Mouse (Mus musculus) hindbrain, embryonic 16.5 days (tissue): ENCODE measurements around the gene Gck. TPM values are rescaled to one million over a fixed set of nuclear protein-coding genes. Genes with fewer than 3 reads are reported as not detected.

ENCODE experiments used
- ATAC-seq: fragments of 200-750 bp; cut with Nextera tagmentation; 2 replicates; pipeline ENCODE4 v1.8.0; 2017; ENCODE audit warnings: moderate TSS enrichment, moderate library complexity
- H3K27ac ChIP-seq: fragments of 300-500 bp; sonication (generic); 2 replicates; pipeline ENCODE4 v1.5.1; 2014; ENCODE audit warnings: low read depth, mild to moderate bottlenecking, control low read depth, low read length, moderate library complexity
- H3K27me3 ChIP-seq: fragments of 300-500 bp; sonication (generic); replicated peaks from 2 replicates; pipeline ENCODE4 v1.6.1; 2014; ENCODE audit warnings: low read length; ENCODE audit not compliant: control insufficient read depth, insufficient read depth
- H3K36me3 ChIP-seq: fragments of 300-500 bp; sonication (generic); 2 replicates; pipeline ENCODE4 v1.6.1; 2014; ENCODE audit warnings: mild to moderate bottlenecking, low read length, moderate library complexity, mixed read lengths; ENCODE audit not compliant: control insufficient read depth, insufficient read depth
- H3K4me1 ChIP-seq: fragments of 300-500 bp; sonication (generic); 2 replicates; pipeline ENCODE4 v1.6.1; 2014; ENCODE audit warnings: low read depth, low read length; ENCODE audit not compliant: control insufficient read depth, insufficient read depth
- H3K4me2 ChIP-seq: fragments of 300-500 bp; sonication (generic); 2 replicates; pipeline ENCODE4 v1.6.1; 2014; ENCODE audit warnings: mild to moderate bottlenecking, low read length, control low read depth, moderate library complexity
- H3K4me3 ChIP-seq: fragments of 300-500 bp; sonication (generic); 2 replicates; pipeline ENCODE4 v1.5.1; 2014; ENCODE audit warnings: mild to moderate bottlenecking, low read length, control low read depth, moderate library complexity
- H3K9ac ChIP-seq: fragments of 300-500 bp; sonication (generic); 2 replicates; pipeline ENCODE4 v1.6.1; 2014; ENCODE audit warnings: low read depth, mild to moderate bottlenecking, control low read depth, low read length, moderate library complexity
- H3K9me3 ChIP-seq: fragments of 300-500 bp; sonication (generic); 2 replicates; pipeline ENCODE4 v1.6.1; 2014; ENCODE audit warnings: mild to moderate bottlenecking, low read length, moderate library complexity; ENCODE audit not compliant: control insufficient read depth
- WGBS: fragments of 180-500 bp; shearing (Covaris S2); extraction: QIAGEN DNeasy Blood & Tissue Kit; methylation state at CpG from one replicate; pipeline ENCODE4 v1.1.7; 2014; 5-methylcytosine and 5-hydroxymethylcytosine counted together
- polyA plus RNA-seq: library from polyadenylated mRNA; unstranded; fragments of >200 nt; fragmentation: Nextera tagmentation; extraction: Ambion mirVana; gene quantifications from 2 replicates; pipeline ENCODE4 v1.2.1, GENCODE M21; 2015

Gene Gck
- polyA plus RNA-seq, 1 experiment from 2014 or later: 6.6 TPM

DNA sequence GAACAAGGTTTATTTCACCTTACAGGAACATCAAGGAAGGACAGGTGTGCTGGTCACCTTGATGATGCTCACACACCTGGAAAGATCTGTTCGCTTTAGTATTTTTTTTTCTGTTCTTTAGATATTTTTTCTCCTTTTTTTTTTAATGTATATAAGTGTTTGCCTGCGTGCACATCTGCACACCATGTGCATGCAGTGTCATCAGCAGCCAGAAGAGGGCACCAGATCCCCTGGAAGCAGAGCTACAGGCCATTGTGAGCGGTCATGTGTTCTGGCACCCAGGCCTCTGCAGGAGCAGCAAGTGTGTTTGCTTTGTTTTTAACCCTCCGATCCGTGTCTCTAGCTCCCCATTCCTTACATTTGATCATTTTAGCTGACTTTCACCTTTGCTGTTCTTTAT is 70.0 kb downstream of the Gck start:
- ATAC-seq: no peak
- Histone ChIP-seq H3K27ac (no peak overlapping the region), H3K4me2 (no peak overlapping the region), H3K4me3 (no peak overlapping the region), H3K36me3 (peaks cover under 1% of the 10 kb centered on the region), H3K27me3 (no peaks in the 10 kb centered on the region), H3K4me1 (peaks cover 17% of the 10 kb centered on the region), H3K9ac (no peak overlapping the region), H3K9me3 (no peaks in the 10 kb centered on the region)
- WGBS: 50% methylated on average over 5 of the region's 5 CpGs

DNA sequence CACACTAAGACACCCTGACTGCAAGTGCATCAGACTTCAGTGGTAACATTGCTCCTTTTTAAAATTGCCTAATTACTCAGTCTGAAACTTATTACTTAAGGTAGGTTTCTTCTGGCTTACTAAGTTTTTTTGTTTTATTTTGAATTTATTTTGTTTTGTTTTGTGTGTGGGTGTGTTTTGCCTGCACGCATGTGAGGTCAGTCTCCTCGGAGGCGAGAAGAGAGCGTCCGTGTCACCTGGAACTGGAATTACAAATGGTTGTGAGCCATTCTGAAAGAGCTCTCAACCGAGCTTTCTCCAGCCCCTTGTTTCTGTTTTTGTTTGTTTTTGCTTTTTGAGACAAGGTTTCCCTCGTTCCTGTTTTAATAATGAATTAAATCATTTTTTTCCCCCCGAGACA is 71.2 kb downstream of the Gck start:
- Histone ChIP-seq H3K27me3 (no peaks in the 10 kb centered on the region), H3K36me3 (peaks cover 13% of the 10 kb centered on the region), H3K4me1 (peaks cover 17% of the 10 kb centered on the region), H3K4me2 (peak overlapping the region; percentile 76), H3K27ac (peak overlapping the region; percentile 90), H3K4me3 (peak overlapping the region; percentile 82), H3K9me3 (no peaks in the 10 kb centered on the region), H3K9ac (peak overlapping the region; percentile 74)
- no peak for ATAC-seq
- WGBS: 40% methylated on average over 8 of the region's 8 CpGs

DNA sequence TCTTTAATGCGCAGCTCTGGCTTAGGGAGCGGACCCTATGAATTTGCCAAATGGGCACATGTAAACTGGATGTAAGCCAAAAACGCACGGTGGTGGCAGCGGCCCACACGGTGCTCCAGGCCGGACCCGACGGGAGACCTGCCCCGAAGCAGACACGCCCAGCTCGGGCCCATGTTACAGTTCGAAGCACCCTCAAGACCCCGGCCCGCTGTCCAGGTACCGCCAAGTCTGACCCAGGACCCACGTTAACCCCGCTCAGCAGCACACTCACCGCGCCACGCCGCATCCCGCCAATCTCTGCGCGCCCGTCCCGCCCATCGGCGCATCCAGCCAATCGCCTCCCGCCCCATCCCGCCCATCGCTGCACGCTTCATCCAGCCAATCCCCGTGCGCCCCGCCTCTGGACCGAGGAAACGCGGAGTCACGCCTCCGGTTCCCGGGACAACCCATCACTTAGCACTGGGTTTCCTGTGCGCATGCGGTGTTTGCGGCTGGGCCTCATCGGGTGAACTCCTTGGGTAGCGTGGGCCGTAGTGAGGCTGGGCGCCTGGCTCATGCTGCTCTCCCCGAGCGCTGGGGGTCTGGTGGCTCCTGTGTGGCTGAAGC is 71.9 kb downstream of the Gck start, which contains the start of gene Pold2:
Gene Pold2 (minus strand): TSS at position 372 of the 606 bp plus-strand sequence.
- Histone ChIP-seq H3K27ac (peak within 1 kb of the TSS; percentile 90), H3K9ac (peak within 1 kb of the TSS; percentile 78), H3K9me3 (no peaks in the 10 kb centered on the region), H3K36me3 (peaks cover 18% of the 10 kb centered on the region), H3K4me1 (peaks cover 17% of the 10 kb centered on the region), H3K4me3 (peak within 1 kb of the TSS; percentile 82), H3K27me3 (no peaks in the 10 kb centered on the region), H3K4me2 (peak within 1 kb of the TSS; percentile 76)
- peak; percentile 99 for ATAC-seq
- under 1% methylated on average over 52 of the region's 52 CpGs for WGBS

DNA sequence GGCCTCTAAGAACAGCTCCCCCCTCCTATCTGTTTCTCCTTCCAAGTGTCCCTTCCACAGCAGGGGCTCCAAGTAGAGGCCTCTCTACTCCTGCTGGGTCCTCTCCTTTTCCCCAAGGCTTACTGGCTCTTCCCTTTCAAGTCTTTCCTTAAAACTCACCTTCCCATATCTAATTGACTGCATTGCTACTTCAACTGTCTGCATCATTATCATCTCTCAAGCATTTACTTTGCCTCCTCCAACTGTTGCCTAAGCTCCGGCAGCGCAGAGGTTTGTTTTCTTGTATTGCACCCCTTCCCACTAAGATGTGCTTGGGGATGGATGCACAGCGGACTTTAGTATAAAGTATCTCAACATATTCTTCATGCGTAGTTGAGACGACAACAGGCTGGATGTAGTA is 72.5 kb downstream of the Gck start:
- H3K36me3 ChIP-seq: peaks cover 22% of the 10 kb centered on the region
- no peaks in the 10 kb centered on the region for H3K9me3 ChIP-seq
- H3K4me1 ChIP-seq: peaks cover 17% of the 10 kb centered on the region
- H3K4me2 ChIP-seq: peak overlapping the region; percentile 76
- no peak overlapping the region for H3K27ac ChIP-seq
- 2% methylated on average over 5 of the region's 5 CpGs for WGBS
- no peak for ATAC-seq
- peak overlapping the region; percentile 82 for H3K4me3 ChIP-seq
- no peaks in the 10 kb centered on the region for H3K27me3 ChIP-seq
- peak overlapping the region; percentile 78 for H3K9ac ChIP-seq

DNA sequence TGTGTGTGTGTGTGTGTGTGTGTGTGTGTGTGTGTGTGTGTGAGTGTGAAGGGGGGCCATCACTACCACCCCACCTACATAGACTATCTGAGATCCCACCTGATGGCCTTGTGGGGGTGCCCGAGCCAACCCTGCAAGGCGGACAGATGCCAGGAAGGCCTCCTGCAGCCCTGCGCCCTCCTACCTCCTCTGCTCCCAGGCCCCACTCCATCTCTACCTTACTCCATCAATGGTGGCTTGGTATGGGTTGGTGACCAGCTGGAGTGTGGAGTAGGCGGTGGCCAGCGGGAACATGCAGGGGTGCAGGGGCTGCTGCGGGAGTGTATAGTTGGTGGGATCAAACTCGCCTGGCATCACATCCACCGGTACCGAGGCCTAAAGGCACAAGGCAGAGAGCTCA is 76.7 kb downstream of the Gck start:
- peaks cover 31% of the 10 kb centered on the region for H3K36me3 ChIP-seq
- H3K27ac ChIP-seq: no peak overlapping the region
- H3K4me1 ChIP-seq: peaks cover 13% of the 10 kb centered on the region
- 96% methylated on average over 9 of the region's 9 CpGs for WGBS
- H3K4me3 ChIP-seq: no peak overlapping the region
- no peaks in the 10 kb centered on the region for H3K27me3 ChIP-seq
- no peak for ATAC-seq
- H3K9me3 ChIP-seq: no peaks in the 10 kb centered on the region
- H3K4me2 ChIP-seq: no peak overlapping the region
- no peak overlapping the region for H3K9ac ChIP-seq

DNA sequence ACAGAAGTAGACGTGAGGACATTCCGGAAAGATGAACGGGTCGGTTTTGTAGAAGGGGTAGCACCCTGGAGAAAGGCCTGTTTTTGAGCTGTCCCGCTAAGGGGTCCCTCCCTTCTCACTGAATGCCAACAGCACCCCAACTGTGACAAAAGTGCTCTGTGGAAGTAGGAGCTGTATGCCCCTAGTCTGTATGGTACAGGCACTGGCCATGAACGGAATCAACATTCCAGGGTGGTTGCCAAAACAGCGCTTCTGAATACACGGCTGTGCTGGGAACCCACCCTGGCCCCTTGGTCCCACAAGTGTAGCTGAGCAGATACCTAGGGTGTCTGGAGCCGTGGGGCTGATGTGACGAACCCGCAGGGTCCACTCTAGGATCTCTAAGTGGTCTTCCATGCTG is 77.2 kb downstream of the Gck start:
- no peak overlapping the region for H3K27ac ChIP-seq
- ATAC-seq: no peak
- peaks cover 13% of the 10 kb centered on the region for H3K4me1 ChIP-seq
- WGBS: 95% methylated on average over 11 of the region's 11 CpGs
- peaks cover 31% of the 10 kb centered on the region for H3K36me3 ChIP-seq
- H3K27me3 ChIP-seq: no peaks in the 10 kb centered on the region
- no peak overlapping the region for H3K9ac ChIP-seq
- no peaks in the 10 kb centered on the region for H3K9me3 ChIP-seq
- no peak overlapping the region for H3K4me3 ChIP-seq
- no peak overlapping the region for H3K4me2 ChIP-seq

DNA sequence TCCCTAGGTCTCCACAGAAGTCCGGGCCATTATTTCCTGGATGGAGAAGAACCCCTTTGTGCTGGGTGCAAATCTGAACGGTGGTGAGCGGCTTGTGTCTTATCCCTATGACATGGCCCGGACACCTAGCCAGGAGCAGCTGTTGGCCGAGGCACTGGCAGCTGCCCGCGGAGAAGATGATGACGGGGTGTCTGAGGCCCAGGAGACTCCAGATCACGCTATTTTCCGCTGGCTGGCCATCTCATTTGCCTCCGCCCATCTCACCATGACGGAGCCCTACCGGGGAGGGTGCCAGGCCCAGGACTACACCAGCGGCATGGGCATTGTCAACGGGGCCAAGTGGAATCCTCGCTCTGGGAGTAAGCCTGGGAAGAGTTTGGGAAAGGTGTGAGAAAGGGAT is 79.8 kb downstream of the Gck start:
- WGBS: 87% methylated on average over 16 of the region's 16 CpGs
- H3K4me2 ChIP-seq: no peak overlapping the region
- no peaks in the 10 kb centered on the region for H3K9me3 ChIP-seq
- no peak overlapping the region for H3K27ac ChIP-seq
- H3K4me1 ChIP-seq: no peaks in the 10 kb centered on the region
- H3K27me3 ChIP-seq: no peaks in the 10 kb centered on the region
- H3K4me3 ChIP-seq: no peak overlapping the region
- ATAC-seq: no peak
- peaks cover 31% of the 10 kb centered on the region for H3K36me3 ChIP-seq
- no peak overlapping the region for H3K9ac ChIP-seq

DNA sequence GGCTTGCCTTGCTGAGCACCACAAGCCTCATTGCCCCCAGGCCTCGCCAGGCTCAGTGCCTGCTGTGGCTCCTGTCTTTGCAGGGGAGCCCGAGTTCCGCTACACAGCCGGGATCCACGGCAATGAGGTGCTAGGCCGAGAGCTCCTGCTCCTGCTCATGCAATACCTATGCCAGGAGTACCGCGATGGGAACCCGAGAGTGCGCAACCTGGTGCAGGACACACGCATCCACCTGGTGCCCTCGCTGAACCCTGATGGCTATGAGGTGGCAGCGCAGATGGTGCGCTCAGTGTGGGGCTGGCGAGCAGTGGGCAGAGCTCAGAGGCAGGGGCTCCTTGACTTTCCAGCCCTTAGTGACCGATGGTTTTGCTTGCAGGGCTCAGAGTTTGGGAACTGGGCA is 80.5 kb downstream of the Gck start:
- Histone ChIP-seq H3K4me3 (no peak overlapping the region), H3K4me1 (no peaks in the 10 kb centered on the region), H3K9me3 (no peaks in the 10 kb centered on the region), H3K36me3 (peaks cover 25% of the 10 kb centered on the region), H3K4me2 (no peak overlapping the region), H3K27ac (no peak overlapping the region), H3K9ac (no peak overlapping the region), H3K27me3 (no peaks in the 10 kb centered on the region)
- ATAC-seq: no peak
- WGBS: 93% methylated on average over 16 of the region's 16 CpGs

DNA sequence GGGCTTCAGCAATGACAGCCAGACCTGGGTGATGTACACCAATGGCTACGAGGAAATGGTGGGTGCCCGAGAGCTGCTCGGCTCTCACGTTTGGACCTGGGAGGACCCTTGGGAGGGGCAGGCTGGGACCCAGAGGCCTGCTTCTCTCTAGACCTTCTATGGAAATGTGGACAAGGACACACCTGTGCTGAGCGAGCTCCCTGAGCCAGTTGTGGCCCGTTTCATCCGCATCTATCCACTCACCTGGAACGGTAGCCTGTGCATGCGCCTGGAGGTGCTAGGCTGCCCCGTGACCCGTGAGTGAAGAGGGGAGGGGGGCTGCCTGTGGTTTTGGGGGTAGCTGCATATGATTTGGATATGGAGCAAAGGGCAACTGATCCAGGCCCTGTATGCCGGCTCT is 81.6 kb downstream of the Gck start:
- no peak overlapping the region for H3K9ac ChIP-seq
- H3K27me3 ChIP-seq: no peaks in the 10 kb centered on the region
- peaks cover 16% of the 10 kb centered on the region for H3K36me3 ChIP-seq
- H3K4me1 ChIP-seq: no peaks in the 10 kb centered on the region
- no peak for ATAC-seq
- H3K4me2 ChIP-seq: no peak overlapping the region
- 88% methylated on average over 12 of the region's 12 CpGs for WGBS
- H3K9me3 ChIP-seq: no peaks in the 10 kb centered on the region
- H3K27ac ChIP-seq: no peak overlapping the region
- no peak overlapping the region for H3K4me3 ChIP-seq
